Mouse (Mus musculus) lung, postnatal 0 days (tissue): Measurements from ENCODE around the gene Calm3. TPM values are rescaled to one million over a fixed set of nuclear protein-coding genes. Genes with fewer than 3 reads are reported as not detected.

Experiments
- ATAC-seq: fragments of 200-750 bp; cut with Nextera tagmentation; 2 replicates; pipeline ENCODE4 v1.8.0; 2017; ENCODE audit warnings: moderate library complexity
- DNase-seq: peaks from one replicate; pipeline ENCODE4 v3.0.0-alpha.2; 2016; ENCODE audit warnings: low spot score
- H3K27ac ChIP-seq: fragments of 300-500 bp; sonication (generic); 2 replicates; pipeline ENCODE4 v1.5.1; 2014; ENCODE audit warnings: antibody characterized with exemption, mild to moderate bottlenecking, low read length, mixed read lengths
- H3K27me3 ChIP-seq: fragments of 300-500 bp; sonication (generic); replicated peaks from 2 replicates; pipeline ENCODE4 v1.6.1; 2014; ENCODE audit warnings: low read length, mixed read lengths; ENCODE audit not compliant: insufficient read depth
- H3K36me3 ChIP-seq: fragments of 300-500 bp; sonication (generic); 2 replicates; pipeline ENCODE4 v1.6.1; 2014; ENCODE audit warnings: low read length, mixed read lengths; ENCODE audit not compliant: insufficient read depth
- H3K4me1 ChIP-seq: fragments of 300-500 bp; sonication (generic); 2 replicates; pipeline ENCODE4 v1.6.1; 2014; ENCODE audit warnings: antibody characterized with exemption, low read depth, low read length, mixed read lengths; ENCODE audit not compliant: insufficient read depth
- H3K4me2 ChIP-seq: fragments of 300-500 bp; sonication (generic); replicated peaks from 2 replicates; pipeline ENCODE4 v1.6.1; 2014; ENCODE audit warnings: low read depth, mild to moderate bottlenecking, low read length, moderate library complexity, mixed read lengths
- H3K4me3 ChIP-seq: fragments of 300-500 bp; sonication (generic); 2 replicates; pipeline ENCODE4 v1.5.1; 2014; ENCODE audit warnings: low read depth, low read length
- H3K9ac ChIP-seq: fragments of 300-500 bp; sonication (generic); replicated peaks from 2 replicates; pipeline ENCODE4 v1.6.1; 2014; ENCODE audit warnings: low read depth, mild to moderate bottlenecking
- H3K9me3 ChIP-seq: fragments of 300-500 bp; sonication (generic); 2 replicates; pipeline ENCODE4 v1.6.1; 2016; ENCODE audit warnings: low read length, mixed read lengths
- CTCF ChIP-seq: IDR thresholded peaks from 2 replicates; pipeline ENCODE4 v1.5.1; 2016; ENCODE audit warnings: antibody characterized with exemption, mild to moderate bottlenecking
- EP300 ChIP-seq: IDR thresholded peaks from 2 replicates; pipeline ENCODE4 v1.6.1; 2016; ENCODE audit warnings: antibody characterized with exemption, mild to moderate bottlenecking, control low read depth
- WGBS: fragments of 180-500 bp; shearing (Covaris S2); extraction: QIAGEN DNeasy Blood & Tissue Kit; methylation state at CpG from one replicate; pipeline ENCODE4 v1.1.7; 2014; 5-methylcytosine and 5-hydroxymethylcytosine counted together
- polyA plus RNA-seq: library from polyadenylated mRNA; unstranded; fragments of >200 nt; fragmentation: Nextera tagmentation; extraction: Ambion mirVana; gene quantifications from 2 replicates; pipeline ENCODE4 v1.2.1, GENCODE M21; 2015

The Calm3 gene
- polyA plus RNA-seq, 1 experiment from 2014 or later: 63.6 TPM

DNA sequence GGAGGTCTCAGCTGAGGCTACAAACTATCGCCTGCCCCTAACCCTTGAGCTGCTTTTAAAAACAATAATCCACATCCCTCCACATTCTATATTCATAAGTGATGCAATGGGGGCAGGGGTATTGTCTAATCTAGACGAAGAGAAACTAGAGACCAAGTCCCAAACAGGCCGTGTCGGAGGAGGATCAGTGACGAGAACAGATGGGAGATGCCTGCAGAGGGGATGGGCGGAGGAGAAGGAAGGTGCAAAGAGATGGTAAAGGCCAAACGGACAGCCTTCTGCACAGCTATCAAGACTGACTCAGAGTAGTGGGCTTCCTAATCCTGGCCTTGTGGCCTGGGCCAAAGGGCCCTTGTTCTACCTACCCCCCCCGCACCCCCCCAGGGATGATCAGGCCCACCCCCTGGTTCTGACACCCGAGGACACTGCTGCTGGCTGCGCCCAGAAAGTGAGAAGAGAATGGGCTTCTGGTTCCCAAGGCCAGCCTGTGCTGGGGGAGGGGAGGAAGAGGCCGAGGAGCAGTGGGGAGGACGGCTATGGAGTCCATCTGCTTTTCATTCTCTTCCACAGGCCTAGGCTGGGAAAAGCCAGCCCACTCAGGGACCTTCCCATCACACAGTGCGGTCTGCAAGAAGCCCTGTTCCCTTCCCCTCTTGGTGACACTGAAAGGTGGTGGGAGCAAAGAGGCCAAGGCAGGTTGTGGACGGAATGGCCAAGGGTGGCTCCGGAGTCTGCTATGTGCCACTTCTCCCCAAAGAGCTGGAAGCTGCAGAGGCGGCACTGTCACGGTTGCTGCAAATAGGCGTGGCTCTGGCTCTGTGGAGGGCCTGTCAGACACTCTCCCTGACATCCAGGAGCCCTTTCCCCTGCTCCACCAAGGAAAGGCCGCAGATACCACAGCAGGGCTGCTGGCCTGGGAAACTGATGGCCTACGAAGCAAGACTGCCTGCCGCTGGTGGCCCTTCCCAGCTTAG is 2.8 kb downstream of the Calm3 start:
- no peak for ATAC-seq
- H3K4me3 ChIP-seq: no peak overlapping the region
- H3K4me1 ChIP-seq: peaks cover 16% of the 10 kb centered on the region
- H3K27me3 ChIP-seq: no peaks in the 10 kb centered on the region
- WGBS: 55% methylated on average over 21 of the region's 21 CpGs
- no peak for DNase-seq
- H3K9me3 ChIP-seq: no peaks in the 10 kb centered on the region
- peak overlapping the region; percentile 97; the same call in 1 of the 2 replicates for H3K4me2 ChIP-seq
- peaks cover 18% of the 10 kb centered on the region for H3K36me3 ChIP-seq
- H3K27ac ChIP-seq: 0 out of 2 replicates have a peak overlapping the region, but pooled peaks have one; percentile 38
- TF ChIP-seq EP300: no peak
- TF ChIP-seq CTCF: no peak
- H3K9ac ChIP-seq: no peak overlapping the region

DNA sequence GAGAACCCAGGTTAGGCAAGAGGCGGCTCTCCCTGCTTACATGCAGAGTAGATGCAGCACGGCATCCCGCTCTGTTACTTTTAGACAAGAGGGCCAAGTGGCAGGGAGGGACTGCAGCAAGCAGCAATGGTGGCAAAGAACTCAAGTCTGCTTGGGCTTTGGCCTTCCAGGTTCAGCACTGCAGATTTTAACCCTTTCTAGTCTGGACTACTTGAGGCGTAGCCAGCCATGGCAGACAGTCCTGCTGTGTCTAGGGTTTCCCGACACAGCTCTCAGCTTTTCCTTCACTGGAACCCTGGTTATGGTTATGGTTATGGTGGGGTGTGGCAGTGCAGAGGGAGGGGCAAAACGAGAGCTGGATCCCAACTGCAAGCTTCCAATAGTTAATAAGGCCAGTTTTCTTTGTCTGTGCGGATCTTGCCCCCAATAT is 3.7 kb downstream of the Calm3 start:
- Histone ChIP-seq H3K27ac (no peak overlapping the region), H3K4me2 (no peak overlapping the region), H3K4me3 (no peak overlapping the region), H3K27me3 (no peaks in the 10 kb centered on the region), H3K36me3 (peaks cover 21% of the 10 kb centered on the region), H3K4me1 (peaks cover 16% of the 10 kb centered on the region), H3K9me3 (no peaks in the 10 kb centered on the region), H3K9ac (no peak overlapping the region)
- TF ChIP-seq EP300 (no peak), CTCF (no peak)
- DNase-seq (no peak), ATAC-seq (no peak)
- 82% methylated on average over 7 of the region's 7 CpGs for WGBS

DNA sequence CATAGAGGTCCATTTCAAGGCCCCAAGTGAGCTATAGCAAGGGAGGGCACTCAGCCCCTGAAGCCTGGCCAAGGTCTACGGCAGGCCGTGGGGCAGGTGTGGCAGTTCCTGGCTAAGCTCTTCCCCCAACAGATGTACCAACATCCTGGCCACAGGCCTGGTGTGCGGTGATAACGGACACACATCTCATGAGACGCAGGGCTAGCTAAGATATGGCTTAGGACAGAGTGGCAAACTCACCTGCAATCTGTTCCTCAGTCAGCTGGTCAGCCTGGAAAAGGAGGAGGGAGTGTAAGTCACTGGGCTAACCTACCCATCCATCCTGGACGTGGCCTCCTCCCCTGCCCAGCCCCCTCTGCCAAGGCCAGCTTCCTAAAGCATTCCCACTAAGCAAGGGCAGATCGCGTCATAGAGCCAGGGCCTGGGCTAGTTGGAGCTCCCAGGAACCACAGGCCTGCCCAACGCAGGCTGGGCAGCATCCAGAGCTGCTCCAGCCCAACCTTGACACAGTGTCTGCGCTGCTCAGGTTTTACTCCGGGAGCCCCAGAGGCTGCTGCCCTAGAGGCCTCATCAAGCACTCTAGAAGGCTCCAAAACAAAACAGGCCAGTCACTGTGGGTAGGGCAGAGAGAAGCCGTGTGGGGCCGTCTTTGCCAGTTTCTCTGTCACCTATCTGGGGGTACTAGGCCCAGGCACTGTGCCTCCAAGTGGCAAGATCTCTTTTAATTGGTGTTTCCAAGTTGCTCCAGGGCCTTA is 4.3 kb downstream of the Calm3 start:
- TF ChIP-seq CTCF (no peak), EP300 (no peak)
- no peak for DNase-seq
- no peak overlapping the region for H3K9ac ChIP-seq
- no peak overlapping the region for H3K4me3 ChIP-seq
- H3K27ac ChIP-seq: no peak overlapping the region
- no peak for ATAC-seq
- no peak overlapping the region for H3K4me2 ChIP-seq
- no peaks in the 10 kb centered on the region for H3K9me3 ChIP-seq
- no peaks in the 10 kb centered on the region for H3K27me3 ChIP-seq
- H3K4me1 ChIP-seq: peaks cover 16% of the 10 kb centered on the region
- peaks cover 21% of the 10 kb centered on the region for H3K36me3 ChIP-seq
- 72% methylated on average over 12 of the region's 13 CpGs for WGBS

DNA sequence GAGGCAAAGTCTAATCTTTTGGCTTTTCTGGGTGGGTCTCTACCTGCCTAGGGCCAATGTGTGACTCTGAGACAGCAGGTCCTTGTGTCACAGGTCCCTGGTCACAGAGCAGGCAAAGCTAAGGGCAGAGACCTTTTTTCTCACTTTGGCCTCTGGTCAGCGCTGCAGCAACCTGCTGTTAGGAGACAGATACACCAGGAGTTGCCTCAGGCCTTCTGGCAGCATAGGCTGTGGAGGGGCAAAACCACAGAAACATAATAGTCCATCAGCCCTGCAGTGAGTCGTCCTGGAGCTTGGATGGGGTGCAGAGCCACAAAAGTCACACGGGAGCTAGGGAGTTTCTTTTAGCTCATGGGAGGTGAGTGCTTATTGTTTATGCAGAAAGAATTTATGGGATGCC is 5.2 kb downstream of the Calm3 start:
- no peak overlapping the region for H3K9ac ChIP-seq
- no peak for ATAC-seq
- DNase-seq: no peak
- H3K27ac ChIP-seq: no peak overlapping the region
- TF ChIP-seq CTCF (no peak), EP300 (no peak)
- no peaks in the 10 kb centered on the region for H3K27me3 ChIP-seq
- no peak overlapping the region for H3K4me2 ChIP-seq
- H3K4me1 ChIP-seq: peaks cover 16% of the 10 kb centered on the region
- no peaks in the 10 kb centered on the region for H3K9me3 ChIP-seq
- peaks cover 21% of the 10 kb centered on the region for H3K36me3 ChIP-seq
- 88% methylated on average over 3 of the region's 3 CpGs for WGBS
- no peak overlapping the region for H3K4me3 ChIP-seq

DNA sequence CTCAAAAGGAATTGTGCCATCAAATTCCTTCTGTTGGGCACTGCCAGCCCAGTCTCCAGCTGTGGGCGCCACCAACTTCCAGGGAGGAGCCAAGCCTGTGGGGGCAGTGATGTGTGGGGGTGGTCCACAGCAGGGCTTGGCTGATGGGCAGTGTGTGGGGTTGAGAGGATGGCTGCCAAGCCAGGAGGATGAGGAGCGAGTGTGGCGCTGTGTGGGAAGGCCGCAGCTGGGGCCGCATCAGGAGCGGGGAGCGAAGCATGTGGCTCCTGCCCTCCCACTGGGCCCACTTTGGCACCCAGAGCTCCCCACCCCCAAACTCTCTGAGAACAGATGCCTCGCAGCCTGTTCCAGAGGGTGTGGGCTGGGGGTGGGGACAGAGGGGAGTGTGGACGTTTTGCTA is 5.9 kb downstream of the Calm3 start:
- Histone ChIP-seq H3K4me1 (peaks cover 14% of the 10 kb centered on the region), H3K4me2 (no peak overlapping the region), H3K9ac (no peak overlapping the region), H3K27me3 (no peaks in the 10 kb centered on the region), H3K4me3 (no peak overlapping the region), H3K36me3 (peaks cover 21% of the 10 kb centered on the region), H3K9me3 (no peaks in the 10 kb centered on the region), H3K27ac (no peak overlapping the region)
- 77% methylated on average over 9 of the region's 9 CpGs for WGBS
- ATAC-seq (no peak), DNase-seq (no peak)
- no peak for TF ChIP-seq EP300
- no peak for TF ChIP-seq CTCF

DNA sequence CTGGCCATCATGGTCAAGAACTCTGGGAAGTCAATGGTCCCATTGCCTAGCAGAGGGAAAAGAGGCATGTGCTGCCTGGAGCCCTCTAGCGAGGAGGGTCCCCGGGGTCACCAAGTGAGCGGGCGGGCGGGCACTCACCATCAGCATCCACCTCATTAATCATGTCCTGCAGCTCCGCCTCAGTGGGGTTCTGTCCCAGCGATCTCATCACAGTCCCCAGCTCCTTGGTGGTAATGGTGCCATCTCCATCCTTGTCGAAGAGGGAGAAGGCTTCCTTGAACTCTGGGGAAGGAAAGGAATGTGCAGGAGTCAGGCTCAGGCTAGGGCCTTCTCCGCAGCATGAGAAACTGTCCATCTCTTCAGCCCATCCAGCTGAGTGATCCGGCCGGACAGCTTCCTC is 6.5 kb downstream of the Calm3 start:
- H3K27ac ChIP-seq: no peak overlapping the region
- peaks cover 21% of the 10 kb centered on the region for H3K36me3 ChIP-seq
- DNase-seq (no peak), ATAC-seq (no peak)
- H3K4me1 ChIP-seq: peaks cover 9% of the 10 kb centered on the region
- H3K4me3 ChIP-seq: no peak overlapping the region
- TF ChIP-seq EP300 (no peak), CTCF (no peak)
- no peak overlapping the region for H3K4me2 ChIP-seq
- no peaks in the 10 kb centered on the region for H3K9me3 ChIP-seq
- no peaks in the 10 kb centered on the region for H3K27me3 ChIP-seq
- H3K9ac ChIP-seq: no peak overlapping the region
- 65% methylated on average over 11 of the region's 11 CpGs for WGBS
